Mouse (Mus musculus) C2C12 (cell line): ENCODE measurements around the gene Fam19a1.

ENCODE experiments used
- CTCF ChIP-seq: IDR thresholded peaks from one replicate; pipeline ENCODE4 v1.5.1; 2011; ENCODE audit not compliant: control insufficient read depth, insufficient read depth, insufficient read length
- FOSL1 ChIP-seq: IDR thresholded peaks from one replicate; pipeline ENCODE4 v1.8.0; 2011; ENCODE audit warnings: mild to moderate bottlenecking, low read length; ENCODE audit not compliant: poor library complexity, insufficient read depth, severe bottlenecking

- TF ChIP-seq CTCF (no peak), FOSL1 (no peak)
Observed at GRCm38 (mm10) chr6:96165818-96166379, 52.9 kb downstream of the Fam19a1 start, which contains the start of gene 1700123L14Rik.
